Mouse (Mus musculus): Measurements from ENCODE around the gene Btbd6. TPM values are rescaled to one million over a fixed set of nuclear protein-coding genes. Genes with fewer than 3 reads are reported as not detected.

Btbd6 gene
- polyA plus RNA-seq, 1 experiment from 2014 or later, result 60.2 TPM

DNA sequence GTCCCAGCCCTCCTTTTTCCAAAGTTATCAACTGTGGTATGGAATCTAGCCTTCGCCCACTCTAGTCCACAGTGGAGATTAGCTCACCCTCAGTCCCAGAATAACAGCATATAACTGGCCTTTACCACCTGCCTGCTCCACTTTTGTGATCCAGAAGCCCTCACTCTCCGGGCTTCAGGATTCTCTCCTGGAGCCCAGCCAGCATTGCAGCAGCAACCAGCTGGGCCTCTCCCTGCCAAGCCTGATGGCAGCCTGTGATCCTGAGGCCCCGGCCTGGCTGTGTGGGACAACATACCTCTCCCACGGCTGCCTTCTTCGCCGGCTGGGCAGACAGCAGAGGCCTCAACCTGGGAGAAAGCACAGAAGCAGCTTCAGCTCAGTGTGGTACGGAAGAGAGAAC lies 14.9 kb upstream of the Btbd6 start:
- H3K9me3 ChIP-seq, result no peaks in the 10 kb centered on the region
- no peaks in the 10 kb centered on the region for H3K4me1 ChIP-seq
- H3K27ac ChIP-seq, result no peak overlapping the region
- no peak for ATAC-seq (replicated peaks)
- peaks cover 54% of the 10 kb centered on the region for H3K36me3 ChIP-seq (replicated peaks)
- no peak overlapping the region for H3K4me2 ChIP-seq
- WGBS, result 76% methylated on average over 7 of the region's 7 CpGs
- no peaks in the 10 kb centered on the region for H3K27me3 ChIP-seq (replicated peaks)
- H3K4me3 ChIP-seq, result no peak overlapping the region
- H3K9ac ChIP-seq, result no peak overlapping the region

DNA sequence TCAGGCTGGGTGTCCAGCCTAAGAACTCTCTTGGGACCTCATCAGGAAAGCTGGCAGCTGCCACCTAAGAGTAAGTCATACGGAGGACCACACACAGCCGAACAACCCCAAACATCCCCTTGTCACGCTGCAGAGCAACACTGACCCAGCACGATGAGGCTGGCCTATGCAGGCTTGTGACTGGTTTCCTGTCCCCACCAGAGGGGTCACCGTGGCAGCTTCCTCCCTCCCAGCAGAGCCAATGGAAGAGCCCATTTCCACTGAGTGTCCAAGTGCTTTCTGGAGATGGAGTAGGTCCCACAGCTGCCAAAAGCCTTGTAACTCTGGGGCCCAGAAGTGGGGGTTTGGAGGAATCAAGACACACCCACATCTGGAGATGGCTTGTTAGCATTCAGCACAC lies 14.4 kb upstream of the Btbd6 start:
- Histone ChIP-seq H3K4me3 (no peak overlapping the region), H3K4me1 (no peaks in the 10 kb centered on the region), H3K9me3 (no peaks in the 10 kb centered on the region), H3K9ac (no peak overlapping the region), H3K36me3 (replicated peaks) (peaks cover 54% of the 10 kb centered on the region), H3K27ac (no peak overlapping the region), H3K27me3 (replicated peaks) (no peaks in the 10 kb centered on the region), H3K4me2 (no peak overlapping the region)
- 62% methylated on average over 5 of the region's 5 CpGs for WGBS
- no peak for ATAC-seq (replicated peaks)

DNA sequence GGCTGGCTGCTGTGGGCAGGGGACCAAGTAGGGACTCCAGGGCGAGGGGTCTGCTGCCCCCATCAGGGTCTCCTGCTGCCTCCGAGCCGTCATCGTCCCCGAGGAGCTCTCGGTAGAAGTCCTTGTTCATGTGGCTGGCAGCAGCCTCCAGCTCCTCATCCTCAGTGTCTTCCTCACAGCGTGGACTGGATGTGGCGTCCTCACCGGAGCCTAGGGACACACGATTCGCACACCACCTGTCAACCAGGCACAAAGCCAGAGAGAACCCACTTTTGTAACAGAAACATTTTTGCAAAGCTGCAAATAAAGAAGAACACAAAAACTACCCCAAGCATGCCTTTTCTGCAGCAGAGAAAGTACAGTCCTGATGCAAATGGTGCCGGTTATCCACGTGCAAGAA lies 10.5 kb upstream of the Btbd6 start:
- ATAC-seq (replicated peaks), result no peak
- H3K9me3 ChIP-seq, result no peaks in the 10 kb centered on the region
- H3K4me2 ChIP-seq, result no peak overlapping the region
- H3K4me3 ChIP-seq, result no peak overlapping the region
- 89% methylated on average over 13 of the region's 13 CpGs for WGBS
- H3K36me3 ChIP-seq (replicated peaks), result peaks cover 75% of the 10 kb centered on the region
- H3K4me1 ChIP-seq, result no peaks in the 10 kb centered on the region
- no peak overlapping the region for H3K9ac ChIP-seq
- no peak overlapping the region for H3K27ac ChIP-seq
- H3K27me3 ChIP-seq (replicated peaks), result no peaks in the 10 kb centered on the region

DNA sequence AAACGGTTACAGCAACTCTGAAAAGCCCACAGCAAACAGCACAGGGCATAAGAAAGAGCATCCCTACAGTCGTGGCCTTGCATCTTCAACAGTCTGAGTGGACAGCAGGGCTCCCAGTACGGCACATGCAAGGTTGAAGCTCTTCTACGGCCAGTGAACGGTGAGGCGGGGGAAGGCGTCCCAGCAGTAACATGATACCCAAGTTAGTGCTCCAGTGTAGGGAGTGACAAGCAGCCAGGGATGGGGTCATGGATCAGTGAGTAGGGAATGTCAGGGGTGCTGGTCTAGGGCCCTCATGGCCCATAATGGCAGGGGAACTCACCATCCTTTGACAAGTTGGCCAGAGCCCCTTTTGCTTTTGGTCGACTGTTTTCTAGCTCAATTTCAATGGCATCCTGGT lies 7.3 kb upstream of the Btbd6 start:
- no peak overlapping the region for H3K9ac ChIP-seq
- no peak overlapping the region for H3K4me3 ChIP-seq
- no peaks in the 10 kb centered on the region for H3K27me3 ChIP-seq (replicated peaks)
- no peak overlapping the region for H3K4me2 ChIP-seq
- H3K27ac ChIP-seq, result no peak overlapping the region
- 58% methylated on average over 8 of the region's 8 CpGs for WGBS
- no peak for ATAC-seq (replicated peaks)
- H3K9me3 ChIP-seq, result no peaks in the 10 kb centered on the region
- no peaks in the 10 kb centered on the region for H3K4me1 ChIP-seq
- H3K36me3 ChIP-seq (replicated peaks), result peaks cover 78% of the 10 kb centered on the region

DNA sequence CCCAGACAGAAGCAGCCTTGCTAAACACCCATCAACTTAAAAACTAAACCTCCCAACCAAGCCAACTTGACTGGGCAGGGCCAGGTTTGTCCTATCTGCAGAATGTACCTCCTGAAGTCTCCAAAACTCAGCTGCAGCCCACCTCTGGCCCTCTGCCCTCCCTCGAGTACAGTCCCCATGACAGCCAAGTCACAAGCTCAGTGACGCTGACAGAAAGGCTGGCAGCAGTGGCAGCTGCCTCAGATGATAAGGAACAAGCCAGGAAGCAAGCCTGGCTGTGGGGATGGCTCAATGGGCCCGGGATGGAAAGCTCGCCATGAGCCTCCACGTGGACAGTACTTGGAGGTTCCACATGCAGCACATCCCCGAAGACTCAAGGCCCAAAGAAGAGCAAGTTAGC lies 6.7 kb upstream of the Btbd6 start:
- H3K27ac ChIP-seq, result no peak overlapping the region
- H3K27me3 ChIP-seq (replicated peaks), result no peaks in the 10 kb centered on the region
- no peaks in the 10 kb centered on the region for H3K9me3 ChIP-seq
- H3K36me3 ChIP-seq (replicated peaks), result peaks cover 72% of the 10 kb centered on the region
- no peak for ATAC-seq (replicated peaks)
- no peak overlapping the region for H3K4me2 ChIP-seq
- WGBS, result 96% methylated on average over 6 of the region's 6 CpGs
- no peak overlapping the region for H3K9ac ChIP-seq
- no peaks in the 10 kb centered on the region for H3K4me1 ChIP-seq
- no peak overlapping the region for H3K4me3 ChIP-seq

DNA sequence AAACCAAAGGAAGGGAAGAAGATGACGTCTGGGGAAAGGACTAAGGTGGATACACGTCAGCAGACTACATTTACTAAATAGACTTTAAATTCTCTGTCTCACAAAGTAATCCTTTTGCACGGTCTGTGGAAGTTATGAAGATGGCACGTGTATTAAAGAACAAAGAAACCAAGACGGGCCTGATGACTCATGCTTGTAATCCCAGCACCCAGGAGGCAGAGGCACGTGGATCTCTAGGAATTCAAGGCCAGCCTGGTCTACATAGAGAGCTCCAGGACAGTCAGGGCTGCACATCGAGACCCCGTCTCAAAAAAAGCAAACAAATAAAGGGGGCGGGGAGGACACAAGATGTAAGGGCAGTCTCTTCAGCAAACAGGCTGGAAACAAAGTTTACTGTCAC lies 1.5 kb upstream of the Btbd6 start:
- Histone ChIP-seq H3K4me3 (no peak overlapping the region), H3K4me1 (peaks cover 20% of the 10 kb centered on the region), H3K27me3 (replicated peaks) (no peaks in the 10 kb centered on the region), H3K27ac (no peak overlapping the region), H3K9me3 (no peaks in the 10 kb centered on the region), H3K36me3 (replicated peaks) (peaks cover 48% of the 10 kb centered on the region), H3K9ac (no peak overlapping the region), H3K4me2 (no peak overlapping the region)
- ATAC-seq (replicated peaks), result no peak
- WGBS, result 90% methylated on average over 9 of the region's 9 CpGs

DNA sequence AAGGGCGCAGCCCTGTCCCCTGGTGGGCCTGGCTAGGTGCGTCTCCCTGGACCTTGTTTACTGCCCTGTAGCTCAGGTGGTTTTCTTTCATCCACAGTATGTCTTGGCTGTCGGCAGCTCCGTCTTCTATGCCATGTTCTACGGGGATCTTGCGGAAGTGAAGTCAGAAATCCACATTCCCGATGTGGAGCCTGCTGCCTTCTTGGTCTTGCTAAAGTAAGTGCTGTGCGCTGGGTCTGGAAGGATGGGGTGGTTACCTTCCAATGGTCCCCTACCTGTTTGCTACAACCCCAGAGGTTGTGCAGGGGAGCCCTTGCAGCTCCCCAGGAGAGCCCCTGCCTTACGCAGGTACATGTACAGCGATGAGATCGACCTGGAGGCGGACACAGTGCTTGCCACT lies 874 bp downstream of the Btbd6 start:
- 45% methylated on average over 12 of the region's 12 CpGs for WGBS
- Histone ChIP-seq H3K4me3 (peak overlapping the region; percentile 61), H3K27ac (peak overlapping the region; percentile 95), H3K36me3 (replicated peaks) (peaks cover 41% of the 10 kb centered on the region), H3K4me1 (peaks cover 20% of the 10 kb centered on the region), H3K27me3 (replicated peaks) (no peaks in the 10 kb centered on the region), H3K9me3 (no peaks in the 10 kb centered on the region), H3K9ac (peak overlapping the region; percentile 72), H3K4me2 (peak overlapping the region; percentile 74)
- ATAC-seq (replicated peaks), result peak; percentile 9; the same call in 1 of the 2 replicates

DNA sequence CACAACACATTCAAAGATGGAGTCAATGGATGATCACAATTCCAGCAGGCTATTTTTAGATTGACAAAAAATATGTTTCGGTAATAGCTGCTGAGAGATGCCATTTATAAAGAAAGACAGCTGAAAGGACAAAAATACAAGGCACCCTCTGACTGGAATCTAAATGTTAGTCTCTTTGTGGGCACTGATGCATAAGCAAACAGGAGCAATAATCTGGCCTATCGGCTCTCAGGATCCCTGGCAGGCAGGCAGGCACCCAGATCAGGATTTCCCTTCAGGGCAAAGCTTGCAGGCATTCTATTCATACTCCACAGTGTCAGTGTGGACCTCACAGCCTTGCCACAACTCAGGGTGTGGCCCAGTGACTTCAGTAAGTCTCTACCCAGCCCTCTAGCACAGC lies 5.7 kb downstream of the Btbd6 start:
- no peak overlapping the region for H3K27ac ChIP-seq
- no peak overlapping the region for H3K4me3 ChIP-seq
- H3K9me3 ChIP-seq, result no peaks in the 10 kb centered on the region
- no peaks in the 10 kb centered on the region for H3K27me3 ChIP-seq (replicated peaks)
- H3K36me3 ChIP-seq (replicated peaks), result peaks cover 47% of the 10 kb centered on the region
- H3K4me1 ChIP-seq, result peaks cover 13% of the 10 kb centered on the region; the same call in 1 of the 2 replicates
- H3K4me2 ChIP-seq, result no peak overlapping the region
- no peak for ATAC-seq (replicated peaks)
- no peak overlapping the region for H3K9ac ChIP-seq
- WGBS, result 73% methylated on average over 2 of the region's 2 CpGs

DNA sequence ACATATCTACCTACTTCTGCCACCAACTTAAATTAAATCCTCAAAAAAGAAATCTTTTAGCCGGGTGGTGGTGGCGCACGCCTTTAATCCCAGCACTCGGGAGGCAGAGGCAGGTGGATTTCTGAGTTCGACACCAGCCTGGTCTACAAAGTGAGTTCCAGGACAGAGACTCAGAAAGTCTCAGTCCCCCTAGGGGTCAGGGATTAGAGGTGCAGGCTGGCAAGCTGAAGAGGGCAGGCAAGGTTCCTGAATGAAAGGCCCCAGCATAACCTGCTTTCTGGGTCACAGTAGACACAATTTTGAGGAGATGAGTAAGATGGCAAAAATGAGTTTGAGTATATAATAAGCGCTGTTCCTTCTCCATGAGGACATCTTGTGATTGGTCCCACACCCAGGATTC lies 9.1 kb downstream of the Btbd6 start:
- Histone ChIP-seq H3K27me3 (replicated peaks) (no peaks in the 10 kb centered on the region), H3K36me3 (replicated peaks) (peaks cover 36% of the 10 kb centered on the region; the same call in 1 of the 2 replicates), H3K27ac (no peak overlapping the region), H3K4me1 (no peaks in the 10 kb centered on the region), H3K4me3 (no peak overlapping the region), H3K9me3 (no peaks in the 10 kb centered on the region), H3K9ac (no peak overlapping the region), H3K4me2 (no peak overlapping the region)
- WGBS, result 91% methylated on average over 6 of the region's 6 CpGs
- ATAC-seq (replicated peaks), result no peak

DNA sequence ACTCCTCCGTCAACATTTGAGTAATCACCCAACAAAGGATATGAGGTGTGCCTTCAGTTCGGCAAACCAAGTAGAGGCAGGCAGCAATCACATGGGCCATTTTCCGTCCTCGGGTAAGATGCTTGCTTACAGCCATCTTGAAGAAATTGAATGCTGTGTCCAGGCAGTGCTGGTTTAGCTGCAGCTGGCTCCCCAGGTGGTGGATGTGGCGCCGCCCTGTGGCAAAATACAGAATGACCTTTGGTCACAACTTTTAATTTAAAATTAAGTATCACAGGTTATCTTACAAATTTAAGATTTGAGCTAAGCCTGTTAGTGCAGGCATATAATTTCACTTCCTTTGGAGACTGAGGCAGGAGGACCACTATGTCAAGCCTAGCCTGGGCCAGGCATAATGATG lies 11.6 kb downstream of the Btbd6 start:
- H3K9ac ChIP-seq, result no peak overlapping the region
- no peak for ATAC-seq (replicated peaks)
- H3K9me3 ChIP-seq, result no peaks in the 10 kb centered on the region
- no peaks in the 10 kb centered on the region for H3K4me1 ChIP-seq
- H3K36me3 ChIP-seq (replicated peaks), result peaks cover 34% of the 10 kb centered on the region; the same call in 1 of the 2 replicates
- no peak overlapping the region for H3K27ac ChIP-seq
- no peak overlapping the region for H3K4me3 ChIP-seq
- no peaks in the 10 kb centered on the region for H3K27me3 ChIP-seq (replicated peaks)
- H3K4me2 ChIP-seq, result no peak overlapping the region
- 77% methylated on average over 6 of the region's 6 CpGs for WGBS

DNA sequence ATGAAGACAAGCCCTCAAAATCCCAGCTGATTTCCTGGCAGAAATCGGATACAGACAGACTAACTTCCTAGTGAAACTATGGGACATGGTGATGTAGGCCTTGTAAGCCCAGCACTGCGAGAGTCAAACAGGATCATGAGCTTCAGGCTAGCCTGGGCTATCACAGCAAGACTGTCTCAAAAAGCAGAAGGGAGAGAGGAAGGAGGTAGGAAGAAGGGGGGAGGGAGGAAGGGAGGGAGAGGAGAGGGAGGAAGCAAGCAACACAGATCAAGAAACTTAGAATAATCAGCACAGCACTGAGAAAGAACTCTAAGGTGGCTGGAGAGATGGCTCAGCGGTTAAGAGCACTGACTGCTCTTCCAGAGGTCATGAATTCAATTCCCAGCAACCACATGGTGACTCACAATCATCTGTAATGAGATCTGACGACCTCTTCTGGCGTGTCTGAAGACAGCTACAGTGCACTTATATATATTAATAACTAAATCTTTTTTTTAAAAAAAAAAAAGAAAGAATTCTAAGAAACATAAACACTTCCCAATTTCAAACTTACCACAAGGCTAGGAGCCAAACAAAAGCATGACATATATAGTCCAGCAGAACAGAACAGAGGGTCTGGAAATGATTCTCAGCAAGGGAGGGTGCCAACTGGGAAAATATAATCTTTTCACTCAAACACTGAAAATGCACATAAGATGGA lies 14.6 kb downstream of the Btbd6 start:
- ATAC-seq (replicated peaks), result no peak
- Histone ChIP-seq H3K4me1 (no peaks in the 10 kb centered on the region), H3K4me3 (no peak overlapping the region), H3K27ac (no peak overlapping the region), H3K27me3 (replicated peaks) (no peaks in the 10 kb centered on the region), H3K9ac (no peak overlapping the region), H3K9me3 (no peaks in the 10 kb centered on the region), H3K36me3 (replicated peaks) (peaks cover 22% of the 10 kb centered on the region; the same call in 1 of the 2 replicates), H3K4me2 (no peak overlapping the region)
- 89% methylated on average over 5 of the region's 5 CpGs for WGBS

DNA sequence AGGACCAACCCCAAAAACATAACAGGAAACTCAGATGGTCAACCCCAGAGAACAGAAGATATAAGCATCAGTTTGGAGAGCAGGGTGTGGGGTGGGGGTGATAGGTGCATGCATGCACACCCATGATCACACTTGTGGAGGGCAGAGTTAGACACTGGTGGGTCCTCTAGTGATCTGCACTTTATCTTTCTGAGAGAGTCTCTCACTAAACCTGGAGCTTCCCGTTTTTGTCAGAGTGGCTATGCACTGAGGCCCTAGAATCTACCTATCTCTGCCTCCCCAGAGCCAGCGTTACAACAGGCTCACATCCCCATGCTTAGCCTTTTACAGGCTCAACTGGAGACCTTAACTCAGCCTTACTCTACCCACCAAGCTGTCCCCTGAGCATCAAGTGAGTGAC lies 15.2 kb downstream of the Btbd6 start:
- Histone ChIP-seq H3K27ac (no peak overlapping the region), H3K36me3 (replicated peaks) (peaks cover 21% of the 10 kb centered on the region; the same call in 1 of the 2 replicates), H3K9me3 (no peaks in the 10 kb centered on the region), H3K4me3 (no peak overlapping the region), H3K4me2 (no peak overlapping the region), H3K9ac (no peak overlapping the region), H3K27me3 (replicated peaks) (no peaks in the 10 kb centered on the region), H3K4me1 (no peaks in the 10 kb centered on the region)
- WGBS, result 90% methylated on average over 2 of the region's 2 CpGs
- no peak for ATAC-seq (replicated peaks)

DNA sequence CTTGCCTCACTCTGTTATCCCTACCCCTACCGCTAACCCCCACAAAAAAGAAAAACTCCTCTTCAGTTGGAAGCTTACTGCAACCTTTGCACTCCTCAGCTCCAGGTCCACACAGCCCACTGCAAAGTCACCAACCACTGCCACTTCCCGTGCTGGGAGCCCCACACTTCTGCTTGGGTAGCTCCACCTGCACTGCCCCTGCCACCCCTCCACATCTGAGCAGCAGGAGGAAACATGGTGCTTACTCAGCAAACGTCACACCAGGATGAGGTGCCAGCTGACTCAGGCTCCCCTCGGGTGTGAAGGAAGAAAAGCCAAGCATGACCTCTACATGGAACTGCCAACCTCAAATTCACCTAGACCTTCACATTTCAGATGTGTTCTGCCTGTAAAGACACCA lies 17.9 kb downstream of the Btbd6 start:
- no peak for ATAC-seq (replicated peaks)
- WGBS, result 91% methylated on average over 4 of the region's 4 CpGs

More for the DNA sequence above, 17.9 kb downstream of the Btbd6 start:
- H3K4me1 ChIP-seq, result peaks cover 18% of the 10 kb centered on the region
- H3K27ac ChIP-seq, result no peak overlapping the region
- H3K27me3 ChIP-seq (replicated peaks), result no peaks in the 10 kb centered on the region
- H3K9ac ChIP-seq, result no peak overlapping the region
- H3K9me3 ChIP-seq, result no peaks in the 10 kb centered on the region
- H3K36me3 ChIP-seq (replicated peaks), result peaks cover 5% of the 10 kb centered on the region; the same call in 1 of the 2 replicates
- no peak overlapping the region for H3K4me3 ChIP-seq
- no peak overlapping the region for H3K4me2 ChIP-seq
